Mouse (Mus musculus): ENCODE data around the gene Mdm2.

DNA sequence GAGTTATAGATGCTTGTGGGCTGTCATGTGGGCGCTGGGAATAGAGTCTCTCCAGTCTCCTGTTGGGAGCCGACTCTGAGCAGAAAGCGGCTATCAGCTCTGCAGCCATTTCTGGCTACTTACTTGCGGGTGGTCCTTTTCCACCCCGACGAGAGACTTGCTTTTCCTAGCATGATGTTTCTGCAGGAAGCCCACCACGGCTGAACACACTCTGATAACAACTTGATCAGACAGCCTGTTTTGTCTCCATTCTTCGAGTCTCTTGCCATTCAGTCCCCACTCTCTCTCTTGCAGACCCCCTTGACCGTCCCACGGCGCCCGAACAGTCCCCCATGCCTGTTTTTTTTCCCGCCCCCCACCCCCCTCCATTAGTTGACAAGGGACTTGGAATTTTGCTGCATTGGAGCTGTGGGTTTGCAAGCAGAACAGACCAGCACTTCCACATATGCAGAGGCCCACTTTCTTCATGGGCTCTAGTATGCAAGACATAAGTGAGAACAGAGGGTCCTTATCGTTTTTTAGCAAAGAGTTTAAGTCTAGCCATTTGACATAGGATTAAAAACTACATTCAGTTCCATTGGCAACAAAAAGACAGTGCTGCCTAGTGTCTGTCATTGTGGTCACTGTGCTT lies 22.5 kb upstream of the Mdm2 start:
- TF ChIP-seq CTCF (IDR thresholded peaks at IDR 0.05; ENCODE audit: extremely low read depth, insufficient read depth, insufficient read length, insufficient replicate concordance) (no peak), POLR2A (IDR thresholded peaks at IDR 0.05; ENCODE audit: low read depth, low read length) (no peak)
